ENCODE assay signal across 8 mouse cellular contexts in the genomic region with DNA sequence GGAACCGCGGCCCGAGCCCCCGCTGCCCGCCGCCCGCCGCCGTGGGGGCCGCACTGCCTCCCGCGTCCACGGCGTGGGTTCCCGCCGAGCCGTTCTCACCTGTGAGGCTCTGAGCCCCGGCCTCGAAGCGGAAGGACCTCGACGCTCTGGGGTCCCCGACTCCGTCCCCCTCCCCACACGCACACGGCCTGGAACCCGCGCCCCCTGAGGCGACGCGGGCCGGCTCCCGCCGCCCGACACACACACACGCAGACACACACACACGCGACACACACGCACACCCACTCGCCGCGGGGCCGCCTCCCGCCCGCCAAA. TPM values are rescaled to one million over a fixed set of nuclear protein-coding genes. Genes with fewer than 3 reads are reported as not detected.
DNase-seq lines count a peak whose midpoint lies in the region; ATAC-seq lines count a peak whose summit lies in the region.

No protein-coding gene starts in this region.

- peak; percentile 29 for DNase-seq in adrenal gland, postnatal 25 days
- DNase-seq in adrenal gland, adult 2 months: no peak
- no peak for DNase-seq in lung, postnatal 36 days
- DNase-seq in frontal cortex, postnatal 25 days (ENCODE audit: low spot score in 2 of 2): no peak
- DNase-seq in left cerebral cortex, adult 9 months (ENCODE audit: low spot score in 2 of 2): no peak

- under 1% methylated on average over 16 of the region's 45 CpGs for WGBS in lung, embryonic 16.5 days
- WGBS in intestine, embryonic 16.5 days: 0% methylated on average over 45 of the region's 45 CpGs
- WGBS in neural tube, embryonic 14.5 days: 0% methylated on average over 31 of the region's 45 CpGs

- ATAC-seq in lung, embryonic 16.5 days (ENCODE audit: low read depth): peak; percentile 13
- no peak; the same call in 1 of the 2 replicates for ATAC-seq in intestine, embryonic 16.5 days
- peak; percentile 59 for ATAC-seq in neural tube, embryonic 14.5 days (ENCODE audit: low read depth)

- H3K4me3 ChIP-seq in lung, embryonic 16.5 days (ENCODE audit: low read length): peak overlapping the region; percentile 99
- H3K4me3 ChIP-seq in intestine, embryonic 16.5 days (ENCODE audit: low read length): peak overlapping the region; percentile 98
- H3K4me3 ChIP-seq in neural tube, embryonic 14.5 days (ENCODE audit: low read depth, low read length): peak overlapping the region; percentile 98

- no peaks in the 10 kb centered on the region for H3K27me3 ChIP-seq in lung, embryonic 16.5 days (ENCODE audit: control insufficient read depth, insufficient read depth, low read depth, low read length)
- H3K27me3 ChIP-seq in intestine, embryonic 16.5 days (replicated peaks; ENCODE audit: control insufficient read depth, insufficient read depth, low read length): no peaks in the 10 kb centered on the region
- no peaks in the 10 kb centered on the region for H3K27me3 ChIP-seq in neural tube, embryonic 14.5 days (ENCODE audit: control insufficient read depth, insufficient read depth, low read length)

- peak overlapping the region; percentile 99 for H3K9ac ChIP-seq in lung, embryonic 16.5 days (ENCODE audit: low read length)
- peak overlapping the region; percentile 99 for H3K9ac ChIP-seq in intestine, embryonic 16.5 days (ENCODE audit: low read depth, low read length)
- H3K9ac ChIP-seq in neural tube, embryonic 14.5 days (replicated peaks; ENCODE audit: low read depth, low read length): peak overlapping the region; percentile 97

- H3K4me2 ChIP-seq in lung, embryonic 16.5 days (ENCODE audit: low read depth, low read length): peak overlapping the region; percentile 82
- peak overlapping the region; percentile 80 for H3K4me2 ChIP-seq in intestine, embryonic 16.5 days (ENCODE audit: low read depth, low read length)
- peak overlapping the region; percentile 82 for H3K4me2 ChIP-seq in neural tube, embryonic 14.5 days (ENCODE audit: low read depth, low read length)

- H3K9me3 ChIP-seq in lung, embryonic 16.5 days (ENCODE audit: control insufficient read depth, low read length): no peaks in the 10 kb centered on the region; the same call in 1 of the 2 replicates
- H3K9me3 ChIP-seq in intestine, embryonic 16.5 days (ENCODE audit: control insufficient read depth, low read length): no peaks in the 10 kb centered on the region
- H3K9me3 ChIP-seq in neural tube, embryonic 14.5 days (ENCODE audit: control insufficient read depth, low read length): no peaks in the 10 kb centered on the region

- H3K27ac ChIP-seq in lung, embryonic 16.5 days (ENCODE audit: low read length): peak overlapping the region; percentile 99
- H3K27ac ChIP-seq in intestine, embryonic 16.5 days (ENCODE audit: low read length): peak overlapping the region; percentile 99
- peak overlapping the region; percentile 98 for H3K27ac ChIP-seq in neural tube, embryonic 14.5 days (ENCODE audit: low read depth, low read length)

- H3K4me1 ChIP-seq in lung, embryonic 16.5 days (replicated peaks; ENCODE audit: control insufficient read depth, insufficient read depth, low read length): peaks cover 15% of the 10 kb centered on the region
- H3K4me1 ChIP-seq in intestine, embryonic 16.5 days (ENCODE audit: control insufficient read depth, insufficient read depth, low read length): peaks cover 12% of the 10 kb centered on the region
- peaks cover 7% of the 10 kb centered on the region; the same call in 1 of the 2 replicates for H3K4me1 ChIP-seq in neural tube, embryonic 14.5 days (ENCODE audit: control insufficient read depth, insufficient read depth, low read length)

- H3K36me3 ChIP-seq in lung, embryonic 16.5 days (ENCODE audit: control insufficient read depth, insufficient read depth, low read length): no peaks in the 10 kb centered on the region
- no peaks in the 10 kb centered on the region for H3K36me3 ChIP-seq in intestine, embryonic 16.5 days (ENCODE audit: control insufficient read depth, insufficient read depth, low read length)
- no peaks in the 10 kb centered on the region for H3K36me3 ChIP-seq in neural tube, embryonic 14.5 days (ENCODE audit: control insufficient read depth, insufficient read depth, low read length)

RNA-seq across cellular contexts. Expression of a gene that starts 2.8 kb away (rescaled TPM):
- total RNA-seq in adrenal gland, postnatal 25 days (2021): 59.3 and 102 TPM in 2 replicates
- 10 to 100 TPM; 63.4 to 97.2 TPM for total RNA-seq in adrenal gland, adult 2 months (2021)
- 1.5 and 2.1 TPM in 2 replicates for polyA plus RNA-seq in adrenal gland, adult 2 months (2012; rRNA removed)
- 15.0 and 18.9 TPM in 2 replicates for polyA plus RNA-seq in lung, embryonic 16.5 days (2015; fragmentation: Nextera tagmentation; extraction: Ambion mirVana)
- polyA plus RNA-seq in intestine, embryonic 16.5 days (2015; fragmentation: Nextera tagmentation; extraction: Ambion mirVana): 13.0 and 13.3 TPM in 2 replicates
- 17.9 and 20.0 TPM in 2 replicates for polyA plus RNA-seq in neural tube, embryonic 14.5 days (2014; fragmentation: Nextera tagmentation; extraction: Ambion mirVana)

RNA-seq across cellular contexts. Expression of a gene that starts 48.1 kb away (rescaled TPM):
- 20.5 and 24.9 TPM in 2 replicates for total RNA-seq in adrenal gland, postnatal 25 days (2021)
- total RNA-seq in adrenal gland, adult 2 months (2021): 10 to 100 TPM; 18.2 to 24.5 TPM
- polyA plus RNA-seq in adrenal gland, adult 2 months (2012; rRNA removed): 1.8 and 2.6 TPM in 2 replicates
- polyA plus RNA-seq in lung, embryonic 16.5 days (2015; fragmentation: Nextera tagmentation; extraction: Ambion mirVana): 17.7 and 21.3 TPM in 2 replicates
- 25.6 and 26.3 TPM in 2 replicates for polyA plus RNA-seq in intestine, embryonic 16.5 days (2015; fragmentation: Nextera tagmentation; extraction: Ambion mirVana)
- polyA plus RNA-seq in neural tube, embryonic 14.5 days (2014; fragmentation: Nextera tagmentation; extraction: Ambion mirVana): 17.7 and 19.5 TPM in 2 replicates
